Mouse (Mus musculus) MN1 (cell line): Measurements from ENCODE around the gene Gm12248.

Experiments
- DNase-seq: peaks from one replicate; pipeline ENCODE4 v3.0.0-alpha.2; 2016; ENCODE audit warnings: low spot score

Gene Gm12248

DNA sequence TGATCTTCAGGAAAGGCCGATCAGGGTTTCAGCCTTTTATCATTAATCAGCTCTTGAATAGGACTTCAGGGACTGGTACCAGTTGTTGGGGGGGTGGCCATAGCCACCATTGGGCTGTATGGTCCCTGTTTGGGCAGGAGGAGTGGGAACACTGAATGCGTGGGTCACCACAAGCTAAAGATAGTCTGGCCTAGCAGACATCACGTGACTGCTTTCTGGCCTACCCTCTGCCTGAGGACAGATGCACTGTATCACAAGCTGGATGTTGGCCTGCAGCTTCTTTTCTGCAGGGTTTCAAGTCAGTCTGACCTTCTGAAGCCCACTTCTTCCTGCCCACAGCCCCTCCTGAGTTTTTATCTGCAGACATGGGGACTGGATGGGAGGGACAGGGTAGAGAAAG lies 59.3 kb downstream of the Gm12248 start:
- no peak for DNase-seq

DNA sequence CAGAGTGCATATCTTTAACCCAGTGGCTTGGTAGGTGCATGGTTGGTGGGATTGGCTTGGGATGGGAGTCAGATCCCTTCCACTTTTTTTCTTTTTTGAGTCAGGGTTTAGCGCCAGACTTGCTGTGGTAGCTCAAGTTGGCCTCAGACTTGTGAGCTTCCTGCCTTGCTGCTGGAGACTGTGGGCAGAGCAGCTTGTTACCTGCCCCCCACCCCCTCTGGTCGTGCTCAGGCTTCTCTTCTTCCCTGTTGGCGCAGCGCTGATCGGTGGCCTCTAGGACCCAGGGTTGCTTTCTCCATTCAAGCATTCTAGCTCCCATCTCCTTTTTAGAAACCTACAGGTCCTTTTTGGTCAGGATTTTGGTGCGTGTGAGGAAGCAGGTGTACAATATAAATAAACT lies 61.8 kb downstream of the Gm12248 start:
- DNase-seq: no peak

DNA sequence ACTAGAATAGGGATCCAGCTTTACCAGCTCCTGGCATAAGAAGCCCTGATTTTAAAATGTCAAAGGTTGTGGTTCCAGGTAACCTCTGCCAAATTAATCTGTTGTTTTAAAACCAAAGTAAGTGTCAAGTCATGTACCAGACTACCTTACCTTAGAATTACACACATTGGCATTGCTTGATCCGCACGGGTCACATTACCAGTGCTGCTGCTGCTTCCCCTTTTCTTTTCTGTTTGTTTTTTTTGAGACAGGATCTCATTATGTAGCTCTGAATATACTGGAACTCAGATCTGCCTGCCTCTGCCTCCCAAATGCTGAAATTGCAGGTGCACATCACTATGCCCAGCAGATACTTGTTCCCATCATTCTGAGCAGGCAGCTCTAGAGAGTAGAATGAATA lies 63.1 kb downstream of the Gm12248 start:
- no peak for DNase-seq

DNA sequence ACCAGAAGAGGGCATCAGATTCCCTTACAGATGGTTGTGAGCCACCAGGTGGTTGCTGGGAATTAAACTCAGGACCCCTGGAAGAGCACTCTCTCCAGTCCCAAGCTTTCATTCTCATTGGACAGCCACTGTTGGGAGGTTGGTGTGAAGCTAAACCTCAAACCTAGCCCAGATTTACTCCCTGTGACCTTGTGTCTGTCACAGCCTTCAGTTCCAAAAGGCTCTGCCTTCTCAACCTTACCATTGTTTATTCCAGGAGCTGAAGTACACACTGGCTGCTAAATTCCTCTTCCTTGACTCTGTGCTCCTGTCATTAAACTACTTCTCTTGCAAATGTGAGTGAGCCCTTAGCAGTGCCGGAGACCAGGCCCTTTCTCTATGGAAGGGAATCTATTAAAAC lies 64.0 kb downstream of the Gm12248 start:
- DNase-seq: no peak

DNA sequence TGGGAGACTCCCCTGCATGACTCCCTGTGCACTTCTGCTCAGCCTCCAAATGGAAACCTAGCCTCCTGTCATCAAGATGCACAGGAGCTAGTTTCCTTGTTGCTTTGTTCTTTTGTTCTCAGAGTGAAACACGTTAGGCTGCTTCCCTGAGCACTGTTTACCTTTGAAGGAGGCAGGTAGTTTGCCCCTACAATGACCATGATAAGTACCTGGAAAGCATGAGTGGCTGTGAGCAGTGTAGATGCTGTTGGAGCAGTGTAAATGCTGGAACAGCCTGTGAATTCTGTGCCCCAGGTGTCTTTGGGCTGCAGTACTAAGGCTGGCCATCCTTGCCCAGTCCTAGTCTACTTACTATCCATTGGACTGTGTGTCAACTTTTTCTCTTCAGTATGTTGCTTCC lies 66.1 kb downstream of the Gm12248 start:
- no peak for DNase-seq

DNA sequence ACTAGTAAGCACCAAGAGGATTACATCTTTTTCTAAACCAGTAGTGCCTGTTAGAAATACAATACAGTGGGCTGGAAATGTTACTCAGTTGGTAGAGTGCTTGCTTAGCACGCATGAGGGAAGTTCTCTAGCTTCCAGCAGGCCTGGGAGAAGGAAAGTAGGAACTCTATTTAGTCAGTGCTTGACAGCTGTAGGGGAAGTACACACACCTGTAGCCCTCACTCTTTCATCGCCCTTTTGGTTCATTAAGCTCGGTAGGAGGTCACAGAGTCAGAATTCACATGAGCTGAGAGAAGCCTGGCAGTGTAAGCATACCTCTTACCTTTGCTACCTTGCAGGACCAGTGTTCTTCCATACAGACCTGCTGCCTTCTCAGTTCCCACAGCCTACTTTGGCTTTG lies 66.6 kb downstream of the Gm12248 start:
- DNase-seq: no peak

DNA sequence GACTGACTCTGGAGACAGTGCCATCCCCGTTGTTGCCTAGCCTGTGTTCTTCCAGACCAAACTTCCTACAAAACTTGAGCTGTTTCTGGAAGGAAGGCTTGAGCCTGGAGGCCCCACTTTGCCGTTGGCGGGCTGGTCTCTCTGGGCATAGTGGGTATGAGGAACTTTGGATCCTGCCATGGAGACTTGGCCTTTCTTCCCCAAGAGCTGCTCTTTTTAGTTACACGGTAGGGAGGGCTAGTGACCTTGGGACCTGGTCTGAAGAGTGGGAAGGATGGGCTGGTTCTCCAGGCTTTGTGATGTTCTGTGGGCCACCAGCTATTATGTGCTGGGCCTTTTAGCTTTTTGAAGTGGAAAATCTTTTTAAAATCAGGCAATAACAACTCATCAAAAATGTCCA lies 67.1 kb downstream of the Gm12248 start:
- no peak for DNase-seq

DNA sequence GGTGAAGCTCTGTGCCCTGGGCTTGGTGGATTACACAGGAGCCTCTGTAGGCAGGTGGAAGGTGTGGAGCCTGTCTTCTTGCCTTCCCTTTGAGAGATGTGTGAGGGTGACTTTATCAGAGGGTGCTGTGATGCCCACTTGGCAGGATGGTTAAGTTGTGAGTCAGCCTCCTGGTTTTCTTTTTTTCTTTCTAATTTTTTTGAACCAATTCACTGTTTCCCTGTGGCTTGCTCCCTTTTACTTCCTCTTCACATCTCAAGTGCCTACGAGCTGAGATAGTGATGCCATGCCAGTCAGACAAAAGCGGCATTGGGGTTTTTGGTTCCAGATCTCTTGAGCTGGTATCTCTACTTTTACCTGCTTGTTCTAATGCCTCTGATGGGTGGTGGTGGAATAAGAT lies 68.3 kb downstream of the Gm12248 start:
- DNase-seq: no peak

DNA sequence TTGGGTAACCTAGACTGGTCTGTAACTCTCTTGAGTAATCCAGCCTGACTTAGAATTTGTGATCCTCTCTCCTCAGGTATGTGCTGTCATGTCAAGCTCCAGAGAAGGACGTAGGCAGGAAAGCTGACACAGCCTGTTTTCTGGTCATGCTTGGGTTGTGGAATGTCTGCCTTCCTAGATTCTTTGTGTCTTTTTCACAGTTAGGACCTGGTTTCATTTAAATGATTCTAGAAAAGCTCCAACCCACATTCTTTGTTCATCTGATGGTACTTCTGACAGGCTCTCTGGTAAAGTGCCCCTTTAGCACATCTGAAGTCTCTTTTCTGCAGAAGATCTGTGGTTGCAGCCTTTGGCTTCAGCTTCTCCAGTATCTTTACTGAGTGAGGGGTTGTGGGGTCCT lies 68.7 kb downstream of the Gm12248 start:
- DNase-seq: no peak

DNA sequence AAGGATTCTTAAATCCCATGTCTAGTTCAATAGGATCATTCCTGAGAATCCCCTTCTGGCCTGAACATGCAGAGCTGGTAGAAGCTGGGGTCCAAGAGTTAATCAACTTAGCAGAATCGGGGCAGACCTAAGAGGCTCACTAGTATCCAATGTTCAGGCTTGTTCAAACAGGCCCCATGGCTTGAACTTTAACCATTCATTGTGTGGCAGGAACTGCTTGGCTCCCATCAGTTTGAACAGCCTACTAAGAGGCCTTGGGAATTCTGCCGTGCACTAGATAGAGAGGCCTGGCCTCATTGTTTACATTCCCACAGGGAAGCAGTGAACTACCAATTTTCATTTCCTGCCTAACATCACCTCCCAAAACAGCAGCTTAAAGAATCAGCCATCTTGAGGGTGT lies 71.3 kb downstream of the Gm12248 start:
- no peak for DNase-seq

DNA sequence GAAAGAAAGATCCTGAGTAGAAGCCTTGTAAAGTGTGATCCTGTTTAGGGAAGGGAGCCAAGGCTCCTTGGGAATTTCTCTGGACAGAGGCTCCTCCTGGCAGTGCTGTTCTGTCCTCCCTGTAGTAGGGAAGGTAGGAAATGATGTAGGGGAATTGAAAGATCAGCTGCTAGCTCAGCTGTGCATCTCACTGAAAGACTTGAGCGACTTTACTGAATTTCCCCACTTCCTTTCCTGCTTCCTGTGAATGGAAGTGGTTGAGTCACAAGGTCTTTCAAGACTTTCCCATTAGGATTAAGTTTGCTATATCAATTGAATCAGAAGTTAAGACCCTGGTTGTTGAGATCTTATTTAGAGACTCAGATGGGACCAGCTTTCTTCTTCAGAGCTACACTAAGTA lies 71.8 kb downstream of the Gm12248 start:
- no peak for DNase-seq

DNA sequence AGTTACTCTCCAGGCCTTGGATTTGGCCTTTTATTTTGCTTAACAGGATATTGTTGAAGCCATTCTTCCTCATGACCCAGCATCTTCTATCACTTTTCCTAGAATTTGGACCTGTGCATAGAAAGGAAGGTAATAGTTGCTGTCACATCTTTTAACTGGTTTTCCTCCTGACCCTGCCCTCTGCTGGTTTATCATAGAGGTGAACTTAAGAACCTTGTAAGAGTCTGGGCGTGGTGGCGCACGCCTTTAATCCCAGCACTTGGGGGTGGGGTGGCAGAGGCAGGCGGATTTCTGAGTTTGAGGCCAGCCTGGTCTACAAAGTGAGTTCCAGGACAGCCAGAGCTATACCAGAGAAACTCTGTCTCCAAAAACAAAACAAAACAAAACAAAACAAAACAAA lies 74.2 kb downstream of the Gm12248 start:
- DNase-seq: no peak

DNA sequence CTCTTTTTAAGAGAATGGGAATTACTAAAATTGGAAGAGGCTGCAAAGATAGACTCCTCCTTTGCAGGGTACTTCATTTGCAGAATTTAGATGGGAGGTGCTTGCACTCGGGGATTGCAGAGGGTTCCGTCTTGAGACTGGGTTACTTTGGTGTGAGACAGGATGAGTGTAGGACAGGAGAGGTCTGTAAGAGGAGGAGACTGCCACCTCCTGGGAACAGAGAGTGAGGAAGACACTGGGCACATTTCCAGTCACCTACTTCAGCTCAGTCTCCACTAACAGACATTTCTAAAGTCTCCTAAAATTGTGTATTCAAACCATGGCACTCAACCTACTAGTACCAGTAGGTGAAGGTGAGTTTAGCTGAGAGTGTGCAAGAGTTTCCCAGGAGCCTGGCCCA lies 74.6 kb downstream of the Gm12248 start:
- peak; percentile 53 for DNase-seq

DNA sequence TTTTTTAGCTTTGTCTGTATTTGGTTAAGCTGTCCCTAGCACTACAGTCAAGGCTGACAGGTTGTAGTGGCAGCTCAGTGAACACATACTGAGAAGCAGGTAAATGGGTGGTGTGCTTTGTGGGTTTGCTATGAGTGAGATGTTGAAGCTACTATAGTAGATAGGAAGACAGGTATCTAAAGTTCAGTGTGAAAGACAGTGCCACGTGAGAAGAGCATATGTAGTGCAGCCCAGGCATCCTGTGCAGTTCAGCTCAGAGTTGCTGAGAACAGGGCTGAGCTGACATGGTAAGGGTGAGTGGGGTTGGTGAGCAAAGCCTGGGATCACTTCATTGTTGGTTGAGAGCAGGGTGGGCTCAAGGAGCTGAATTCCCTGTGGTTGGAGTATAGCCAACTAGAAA lies 75.5 kb downstream of the Gm12248 start:
- no peak for DNase-seq

DNA sequence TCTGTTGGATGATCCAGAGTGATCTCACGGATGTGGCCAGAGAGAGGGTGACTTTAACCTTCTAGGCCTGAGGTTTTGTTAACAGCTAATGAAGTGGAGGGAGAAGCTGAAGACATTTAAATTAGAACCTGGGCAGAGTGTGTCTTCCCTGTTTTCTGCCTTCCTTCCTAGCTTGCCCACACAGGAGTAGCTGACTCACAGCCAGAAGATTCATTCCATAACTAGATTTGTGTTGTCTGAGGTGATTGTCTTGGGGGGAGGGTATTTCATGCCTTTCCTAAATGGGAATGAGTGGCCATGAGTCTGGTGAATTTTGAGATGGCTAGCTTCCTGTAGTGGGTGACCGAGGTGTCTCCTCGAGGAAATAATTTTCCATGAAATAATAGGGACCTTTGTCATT lies 76.6 kb downstream of the Gm12248 start:
- peak; percentile 32 for DNase-seq

DNA sequence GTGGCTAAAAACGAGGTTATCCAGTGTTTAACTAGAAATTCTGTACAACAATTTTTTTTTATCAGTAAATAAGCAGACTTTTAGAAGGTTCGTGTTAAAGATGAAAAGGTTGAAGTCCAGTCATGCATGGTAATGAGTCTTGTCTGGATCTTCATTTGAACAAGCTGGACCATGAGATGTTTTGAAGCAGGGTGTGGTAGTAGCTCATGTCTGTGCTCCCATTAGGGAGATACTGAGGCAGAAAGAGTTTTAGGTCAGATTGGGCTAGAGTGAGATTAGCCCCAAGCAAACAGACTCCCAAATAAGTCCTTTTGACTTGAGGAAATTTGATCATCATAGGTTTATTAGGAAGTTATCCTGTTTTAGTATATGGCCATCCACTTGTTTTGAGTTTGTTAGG lies 77.6 kb downstream of the Gm12248 start:
- no peak for DNase-seq

DNA sequence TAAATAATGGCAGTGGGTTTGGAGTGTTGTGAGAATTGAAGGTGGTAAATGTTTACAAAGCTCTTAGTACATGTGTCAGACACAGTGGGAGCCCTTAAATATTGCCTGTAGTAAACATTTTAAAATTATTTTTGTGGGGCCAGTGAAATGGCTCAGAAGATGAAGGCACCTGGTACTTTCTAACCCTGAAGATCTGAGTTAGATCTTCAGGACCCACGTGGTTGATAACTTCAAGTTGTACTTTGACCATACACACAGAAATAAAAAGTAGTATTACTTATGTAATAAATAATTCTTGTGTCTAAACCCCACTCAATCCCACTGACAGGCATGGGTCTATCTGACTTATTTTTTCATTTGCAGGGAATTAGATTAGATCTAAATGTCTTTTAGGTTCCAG lies 78.3 kb downstream of the Gm12248 start:
- no peak for DNase-seq
